Mouse (Mus musculus) right cerebral cortex, postnatal 25 days (tissue): ENCODE data around the gene Brd3.
A peak's percentile ranks its signal among the peaks of the same experiment; 100 is the strongest.
"Not testable (repeated sequence)": the region's sequence is repeated elsewhere in the genome, so short reads cannot be mapped to it uniquely, and the experiment has no call there.

Source experiments
- DNase-seq: peaks from one replicate; pipeline ENCODE4 v3.0.0; 2022

Brd3 gene

DNA sequence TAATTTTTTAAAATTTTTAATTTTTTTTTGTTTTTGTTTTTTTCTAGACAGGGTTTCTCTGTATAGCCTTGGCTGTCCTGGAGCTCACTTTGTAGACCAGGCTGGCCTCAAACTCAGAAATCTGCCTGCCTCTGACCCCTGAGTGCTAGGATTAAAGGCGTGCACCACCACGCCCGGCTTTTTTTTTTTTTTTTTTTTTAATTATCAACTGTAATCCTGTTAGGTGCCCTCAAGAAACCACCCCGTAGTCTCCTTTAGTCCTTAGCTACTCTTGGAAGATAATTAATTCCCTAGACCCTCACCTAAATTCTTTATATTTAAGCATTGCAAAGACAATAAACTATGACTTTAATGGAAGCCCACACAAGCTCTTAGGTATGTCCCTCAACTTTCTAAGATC is 804 bp downstream of the Brd3 start:
- DNase-seq: not testable (repeated sequence)

DNA sequence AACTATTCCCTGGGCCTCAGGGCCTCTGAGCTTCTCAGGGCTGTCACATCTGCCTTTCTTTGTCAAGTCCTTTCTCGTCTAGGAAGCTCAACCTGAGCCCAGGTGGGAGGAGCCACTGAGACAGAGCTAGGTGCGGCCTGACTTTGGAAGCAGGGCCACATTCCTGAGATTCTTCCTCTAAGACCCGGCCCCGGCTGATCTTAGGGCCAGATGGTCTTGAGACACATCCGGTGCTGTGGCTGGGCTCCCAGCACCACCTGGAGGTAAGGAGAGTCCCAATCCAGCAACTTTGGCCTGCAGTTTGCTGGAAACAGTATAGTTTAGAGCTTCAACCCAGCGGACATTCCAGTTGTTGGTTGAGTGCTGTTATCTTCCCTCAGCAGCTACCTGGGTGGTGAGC is 1.9 kb downstream of the Brd3 start:
- no peak for DNase-seq

DNA sequence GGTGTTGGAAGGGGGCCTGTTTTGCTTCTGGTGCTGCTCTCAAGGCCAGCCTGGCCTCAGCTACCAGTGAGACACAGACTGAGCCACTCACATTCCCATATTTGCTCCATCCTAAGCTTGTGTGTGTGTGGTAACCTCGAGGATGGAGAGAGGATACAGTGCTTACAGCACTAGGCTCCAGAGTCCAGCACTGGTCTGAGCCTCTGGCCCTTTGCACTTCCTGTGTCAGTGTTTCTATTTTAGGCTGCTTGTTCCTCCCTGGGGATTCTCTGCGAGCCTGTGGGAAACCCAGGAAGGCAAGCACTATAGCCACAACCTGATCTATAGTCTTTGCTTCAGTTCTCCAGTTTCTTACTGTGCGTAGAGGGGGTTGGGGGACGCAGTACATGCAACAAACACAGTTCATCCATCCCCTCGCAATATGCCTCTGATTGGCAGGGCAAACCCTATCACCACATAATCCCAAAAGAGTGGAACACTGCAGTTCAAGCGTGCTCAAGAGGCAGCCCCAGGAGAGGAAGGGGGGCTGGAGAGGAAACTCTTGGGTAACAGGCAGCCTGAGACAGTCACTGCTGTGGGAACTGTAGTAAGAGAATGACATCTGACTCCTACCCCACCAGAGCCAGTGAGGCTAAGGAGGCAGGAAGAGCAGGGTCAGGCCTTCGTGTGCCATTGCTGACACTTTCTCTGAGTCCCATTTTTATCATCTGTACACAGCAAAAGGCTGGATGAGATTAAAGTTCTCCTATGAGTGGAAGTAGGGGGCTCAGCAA is 3.2 kb downstream of the Brd3 start:
- DNase-seq: no peak

DNA sequence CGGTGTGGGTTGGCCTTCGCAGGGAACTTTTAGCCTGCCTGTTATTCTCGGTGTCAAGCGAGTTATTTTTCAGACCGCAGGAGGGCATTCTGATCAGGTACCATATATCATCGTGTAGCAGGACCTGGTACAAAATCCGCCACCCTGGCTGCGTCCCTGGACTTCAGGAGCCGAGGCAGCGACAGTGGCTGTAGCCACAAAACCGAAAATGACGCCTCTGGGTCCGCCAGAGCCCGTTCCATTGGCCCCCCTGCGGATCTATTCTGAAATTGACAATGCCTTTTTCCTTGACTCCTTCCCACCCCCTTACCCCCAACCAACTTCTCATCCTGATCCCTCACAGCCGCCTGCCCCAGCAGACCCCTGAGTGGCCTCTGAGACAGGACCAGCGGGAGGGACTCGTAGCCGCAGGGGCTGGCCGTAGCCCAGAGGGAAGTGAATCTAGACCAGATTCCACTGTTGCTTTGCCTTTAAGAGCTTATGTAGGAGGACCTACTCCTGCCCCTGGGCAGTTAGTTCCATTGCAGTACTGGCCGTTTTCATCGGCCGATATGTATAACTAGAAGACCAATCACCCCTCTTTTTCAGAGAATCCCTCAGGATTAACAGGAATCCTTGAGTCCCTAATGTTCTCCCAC is 11.0 kb downstream of the Brd3 start:
- no peak for DNase-seq

DNA sequence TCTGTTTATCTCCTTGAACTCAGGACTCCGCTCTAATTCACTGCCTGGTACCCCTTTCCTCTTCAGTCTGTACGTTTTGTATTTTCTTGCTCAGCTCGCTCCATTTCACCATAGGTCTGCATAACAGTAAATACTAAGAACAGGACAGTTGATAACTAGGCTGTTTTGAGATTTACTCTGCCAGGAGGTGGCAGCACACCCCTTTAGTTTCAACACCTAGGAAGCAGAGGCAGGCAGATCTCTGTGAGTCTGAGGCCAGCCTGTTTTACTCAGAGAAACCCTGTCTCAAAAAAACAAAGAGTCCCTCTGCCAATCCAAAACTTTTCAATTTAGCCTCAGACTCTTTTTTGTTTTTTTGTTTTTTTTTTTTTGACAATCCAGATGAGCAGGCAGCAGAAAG is 13.5 kb downstream of the Brd3 start:
- no peak for DNase-seq

DNA sequence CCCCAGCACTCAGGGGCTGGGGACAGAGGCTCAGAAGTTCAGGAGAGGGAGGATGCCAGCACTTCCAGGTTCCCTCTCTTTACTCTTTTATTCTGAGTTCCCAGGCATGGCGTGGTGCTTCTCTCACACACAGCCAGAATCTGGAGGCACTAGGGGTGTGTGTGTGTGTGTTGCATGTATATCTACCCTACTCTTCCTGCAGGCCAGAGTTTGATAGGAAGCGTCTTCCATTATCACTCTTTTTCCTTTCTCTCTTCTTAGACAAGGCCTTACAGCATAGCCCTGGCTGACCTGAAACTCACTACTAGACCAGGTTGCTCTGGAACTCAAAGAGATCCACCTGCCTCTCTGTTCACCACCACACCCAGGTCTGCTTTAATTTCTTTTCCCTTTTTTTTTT is 16.5 kb downstream of the Brd3 start:
- no peak for DNase-seq

DNA sequence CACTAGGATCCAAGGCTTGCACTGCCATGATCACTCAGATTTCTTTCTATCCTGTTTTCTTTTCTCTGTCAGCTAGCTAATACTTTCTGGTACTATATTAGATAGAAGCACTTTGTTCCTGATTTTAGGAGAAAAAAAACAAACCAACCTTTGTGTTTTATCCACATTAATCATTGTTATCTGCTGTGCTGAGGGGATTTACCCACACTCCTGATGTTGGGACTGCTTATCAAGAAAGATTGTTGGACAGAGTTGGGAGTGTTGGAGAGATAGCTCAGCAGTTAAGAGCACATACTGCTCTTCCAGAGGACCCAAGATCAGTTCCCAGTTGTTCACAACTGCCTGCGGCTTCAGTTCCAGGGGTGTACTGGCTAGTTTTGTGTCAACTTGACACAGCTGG is 19.1 kb downstream of the Brd3 start:
- DNase-seq: no peak

DNA sequence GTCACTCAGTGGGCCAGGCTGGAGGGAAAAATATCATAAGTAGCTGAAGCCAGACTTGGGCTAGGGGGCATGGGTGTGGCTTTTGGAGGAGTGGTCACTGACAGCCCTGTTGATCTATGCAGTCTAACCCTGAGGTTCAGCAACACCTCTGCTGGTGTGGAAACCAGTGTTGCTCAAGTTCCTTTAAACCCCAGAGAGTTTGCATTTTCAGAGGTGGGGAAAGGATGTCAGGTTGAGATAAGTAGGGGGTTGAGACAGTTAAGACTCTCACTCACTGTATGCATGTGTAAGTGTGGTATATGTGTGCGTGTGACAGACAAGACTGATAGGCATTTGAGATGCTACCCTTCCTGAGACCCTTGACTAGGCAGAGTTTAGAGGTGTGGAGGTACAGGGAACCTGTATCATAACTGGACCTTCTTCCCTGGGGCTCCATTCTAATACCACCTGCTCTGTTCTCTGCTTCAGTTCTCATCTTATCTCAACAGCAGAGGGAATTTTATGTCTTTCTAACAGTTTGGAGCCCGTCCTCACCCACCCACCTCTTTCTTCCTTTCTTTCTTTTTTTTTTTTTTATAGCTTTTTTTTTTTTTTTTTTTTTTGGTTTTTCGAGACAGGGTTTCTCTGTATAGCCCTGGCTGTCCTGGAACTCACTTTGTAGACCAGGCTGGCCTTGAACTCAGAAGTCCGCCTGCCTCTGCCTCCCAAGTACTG is 20.0 kb downstream of the Brd3 start:
- no peak for DNase-seq

DNA sequence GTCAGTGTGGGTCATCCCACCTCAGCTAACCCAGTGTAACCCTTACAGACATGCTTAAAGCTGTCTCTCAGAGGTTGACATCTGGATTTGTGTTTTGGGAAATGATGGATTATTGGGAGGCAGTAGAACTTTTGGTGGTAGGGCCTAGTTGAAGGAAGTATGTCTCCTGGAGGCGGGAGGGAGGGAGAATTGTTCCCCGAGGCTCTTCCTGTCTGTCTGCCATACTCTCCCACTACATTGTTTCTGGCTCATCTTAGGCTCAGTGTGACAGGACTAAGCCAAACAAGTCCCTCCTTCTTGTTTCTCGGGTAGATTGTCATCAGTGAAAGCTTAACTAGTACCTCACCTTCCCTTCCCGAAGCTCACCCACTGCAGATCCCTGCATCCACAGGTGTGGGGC is 20.7 kb downstream of the Brd3 start:
- no peak for DNase-seq

DNA sequence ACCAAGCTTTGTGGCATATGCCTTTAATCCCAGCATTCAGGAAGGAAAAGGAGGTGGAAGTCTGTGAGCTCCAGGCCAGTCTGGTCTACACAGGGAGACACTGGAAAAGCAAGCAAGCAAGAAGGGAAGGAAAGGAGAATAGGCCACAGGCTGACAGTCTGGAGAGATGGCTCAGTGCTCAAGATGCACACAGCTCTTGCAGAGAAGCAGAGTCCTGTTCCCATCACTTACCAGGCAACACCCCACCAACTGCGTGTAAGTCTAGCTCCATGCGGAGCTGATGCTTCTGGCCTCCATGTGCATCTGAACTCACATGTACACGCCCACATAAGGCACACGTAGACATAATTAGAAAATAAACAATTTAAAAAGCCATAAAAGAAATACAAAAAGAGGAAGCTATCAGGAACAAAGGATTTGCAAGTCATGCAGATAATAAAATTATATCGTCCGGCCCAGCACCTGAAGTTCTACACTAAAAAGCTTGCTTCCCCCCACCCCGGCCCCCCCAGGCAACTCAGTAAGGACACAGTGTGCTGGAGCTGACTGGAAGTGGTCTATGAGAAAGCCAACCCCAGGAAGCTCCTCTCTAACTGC is 25.1 kb downstream of the Brd3 start:
- DNase-seq: no peak

DNA sequence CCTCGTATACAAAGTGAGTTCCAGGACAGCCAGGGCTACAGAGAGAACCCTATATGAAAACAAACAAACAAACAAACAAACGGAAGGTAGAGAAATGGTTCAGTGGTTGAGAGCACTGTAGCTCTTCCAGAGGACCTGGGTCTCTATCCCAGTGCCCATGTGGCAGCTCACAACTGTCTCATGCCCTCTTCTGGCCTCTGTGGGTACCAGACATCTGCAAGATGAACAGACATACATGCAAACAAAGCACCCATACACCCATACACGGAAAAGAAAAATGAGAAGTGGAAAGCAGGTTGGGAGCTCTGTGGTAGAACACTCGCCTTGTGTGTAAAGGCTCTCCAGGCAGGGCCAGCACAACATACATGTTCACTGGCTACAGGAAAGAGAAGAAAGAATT is 27.1 kb downstream of the Brd3 start:
- no peak for DNase-seq

DNA sequence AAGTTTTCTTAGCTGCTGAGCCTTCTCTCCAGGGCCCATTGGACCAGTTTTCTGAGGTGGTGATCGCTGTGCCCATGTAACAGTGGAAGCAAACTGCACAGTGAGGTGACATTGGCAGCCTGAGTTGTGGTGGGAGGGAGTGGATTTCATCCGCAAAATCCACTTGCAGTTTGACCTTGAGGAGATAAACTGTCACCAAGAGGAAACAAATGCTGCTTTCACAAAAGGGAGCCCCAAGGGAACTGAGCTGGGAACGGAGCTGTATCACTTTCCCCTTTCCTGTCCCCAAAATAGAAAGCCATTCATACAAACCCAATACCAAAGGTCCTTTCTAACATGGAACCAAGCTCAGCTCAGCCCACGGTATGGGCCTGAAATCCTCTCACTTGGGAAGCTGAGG is 27.6 kb downstream of the Brd3 start:
- DNase-seq: no peak

DNA sequence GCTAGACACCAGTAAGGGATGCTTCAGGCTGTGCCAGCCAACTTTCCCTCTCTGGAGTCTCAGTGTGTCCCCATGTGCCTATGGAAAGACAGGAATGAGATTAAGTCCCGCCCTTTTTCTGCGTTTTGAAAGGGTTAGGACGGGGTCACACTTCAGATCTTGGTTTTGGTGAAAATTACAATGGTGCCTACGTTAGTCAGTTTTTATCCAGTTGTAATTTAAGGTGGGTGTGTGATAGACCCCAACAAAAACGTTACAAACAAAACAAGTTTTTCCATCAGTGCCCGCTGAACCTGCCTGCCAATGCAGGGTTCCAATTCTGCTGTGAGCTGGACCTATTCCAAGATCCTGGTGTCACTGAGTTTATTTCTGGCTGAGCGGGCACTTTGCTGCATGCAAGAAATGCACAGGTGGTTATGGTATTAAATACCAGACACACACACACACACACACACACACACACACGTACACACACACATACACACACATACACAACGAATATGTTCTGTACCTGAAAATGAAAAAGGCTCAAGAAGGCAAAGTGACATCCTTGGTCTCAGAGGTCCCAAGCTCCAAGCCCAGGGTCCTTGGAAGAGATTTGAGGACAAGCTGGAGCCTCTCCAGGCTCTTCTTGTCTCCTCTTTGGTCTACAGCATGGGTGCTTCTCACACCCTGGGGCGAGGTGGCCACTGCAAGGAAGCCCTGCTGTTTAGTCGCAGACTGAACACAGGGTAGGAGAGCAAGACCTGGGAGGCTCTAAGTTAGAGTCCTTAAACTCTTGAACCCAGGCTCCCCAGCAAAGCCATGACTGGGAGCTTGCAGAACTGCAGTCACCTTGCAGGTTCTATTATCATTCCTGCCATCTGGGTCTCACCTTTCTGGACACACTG is 30.9 kb downstream of the Brd3 start:
- no peak for DNase-seq

DNA sequence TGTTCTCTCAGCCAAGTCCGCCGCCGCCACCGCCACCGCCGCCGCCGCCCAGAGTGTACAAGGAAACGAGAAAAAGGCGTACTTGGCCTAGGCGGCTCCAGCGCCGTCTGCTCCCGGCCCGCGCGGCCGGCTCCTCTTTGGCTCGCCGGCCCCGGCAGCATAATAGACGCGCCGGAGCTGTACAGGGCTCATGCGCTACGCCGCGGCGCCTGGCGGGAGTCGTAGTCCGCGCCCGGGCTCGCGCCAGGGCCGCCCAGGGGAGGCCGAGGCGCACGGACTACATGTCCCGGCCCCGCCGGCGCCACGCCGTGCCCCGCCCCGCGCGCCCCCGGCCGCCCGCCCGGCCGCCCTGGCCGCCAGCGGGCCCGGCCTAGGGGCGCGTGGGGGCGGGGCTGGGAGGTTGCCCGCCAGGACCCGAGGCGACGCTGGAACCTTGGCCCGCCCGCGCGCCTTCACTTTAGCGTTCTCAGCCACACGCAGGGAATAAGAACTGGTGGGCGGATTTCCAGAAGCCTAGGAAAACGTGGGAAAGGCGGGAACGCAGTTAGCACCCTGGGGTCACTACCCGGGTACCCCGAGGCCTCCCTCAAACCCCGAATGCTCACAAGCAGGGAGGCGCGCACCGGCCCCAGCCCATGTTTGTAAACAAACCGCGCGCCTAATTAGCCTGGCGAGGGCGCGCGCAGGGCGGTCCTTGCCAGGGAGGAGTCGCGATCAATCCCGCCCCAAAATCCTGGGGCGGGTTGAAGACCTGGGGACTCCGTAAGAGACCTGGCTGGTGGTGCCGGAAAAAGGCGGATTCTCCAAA is 31.8 kb downstream of the Brd3 start:
- DNase-seq: peak; percentile 94

DNA sequence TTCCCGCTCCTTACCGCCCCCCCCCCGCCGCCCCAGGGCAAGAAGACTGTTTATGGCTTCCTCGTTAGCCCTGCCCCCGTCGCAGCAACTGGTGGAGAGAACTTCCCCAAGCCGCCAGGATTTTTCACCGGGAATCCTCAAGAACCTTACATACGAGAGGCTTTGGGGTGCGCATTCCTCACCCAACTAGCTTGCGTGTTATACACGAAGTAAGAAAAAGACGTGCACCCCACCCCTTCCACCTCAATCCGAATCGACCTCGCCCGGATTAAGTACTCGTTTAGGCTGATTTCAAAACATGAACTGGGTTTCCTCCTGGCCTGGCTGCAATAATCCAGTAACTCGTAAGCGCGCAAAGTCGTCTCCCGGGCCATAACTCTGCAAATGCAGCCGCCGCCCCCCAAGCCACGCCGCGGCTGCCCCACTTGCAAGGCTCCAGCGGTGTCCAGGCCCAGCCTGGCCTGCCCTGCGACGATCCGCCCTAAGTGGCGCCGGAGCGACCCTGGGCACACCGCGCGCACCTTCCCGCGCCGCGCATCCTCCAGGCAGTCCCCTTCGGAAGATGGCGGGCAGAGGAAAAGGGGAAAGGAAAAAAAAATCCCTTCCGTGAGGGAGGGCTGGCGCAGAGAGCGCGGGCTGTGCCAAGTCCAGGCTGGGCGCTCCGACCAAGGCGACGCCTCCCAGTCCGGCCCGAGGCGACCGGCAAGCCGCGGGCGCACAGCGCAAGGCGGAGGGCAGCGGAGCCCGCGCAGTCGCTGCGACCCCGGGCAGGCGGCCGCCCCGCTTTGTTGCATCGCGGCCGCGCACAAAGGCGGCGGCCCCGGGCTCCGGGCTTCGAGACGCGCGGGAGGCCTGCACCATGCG is 32.6 kb downstream of the Brd3 start:
- peak; percentile 25 for DNase-seq

DNA sequence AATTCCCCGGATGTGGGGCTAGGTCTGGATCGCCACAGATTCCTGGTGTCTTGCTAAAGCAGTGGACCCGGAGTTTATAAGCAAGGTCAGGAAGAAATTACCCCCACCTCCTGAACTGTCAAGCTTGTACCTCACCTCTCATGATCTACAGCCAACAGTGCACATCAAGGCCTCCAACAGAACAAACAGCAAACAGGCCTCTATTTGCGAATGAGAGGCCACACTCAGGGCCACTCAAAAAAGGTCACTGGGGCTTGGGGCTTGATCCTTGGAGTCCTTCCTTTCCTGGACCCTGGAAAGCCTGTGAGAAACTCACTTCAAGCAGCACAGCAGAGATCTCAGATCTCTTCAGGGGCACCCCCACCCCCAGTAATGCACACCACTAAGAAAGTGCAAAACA is 33.6 kb downstream of the Brd3 start:
- DNase-seq: no peak

DNA sequence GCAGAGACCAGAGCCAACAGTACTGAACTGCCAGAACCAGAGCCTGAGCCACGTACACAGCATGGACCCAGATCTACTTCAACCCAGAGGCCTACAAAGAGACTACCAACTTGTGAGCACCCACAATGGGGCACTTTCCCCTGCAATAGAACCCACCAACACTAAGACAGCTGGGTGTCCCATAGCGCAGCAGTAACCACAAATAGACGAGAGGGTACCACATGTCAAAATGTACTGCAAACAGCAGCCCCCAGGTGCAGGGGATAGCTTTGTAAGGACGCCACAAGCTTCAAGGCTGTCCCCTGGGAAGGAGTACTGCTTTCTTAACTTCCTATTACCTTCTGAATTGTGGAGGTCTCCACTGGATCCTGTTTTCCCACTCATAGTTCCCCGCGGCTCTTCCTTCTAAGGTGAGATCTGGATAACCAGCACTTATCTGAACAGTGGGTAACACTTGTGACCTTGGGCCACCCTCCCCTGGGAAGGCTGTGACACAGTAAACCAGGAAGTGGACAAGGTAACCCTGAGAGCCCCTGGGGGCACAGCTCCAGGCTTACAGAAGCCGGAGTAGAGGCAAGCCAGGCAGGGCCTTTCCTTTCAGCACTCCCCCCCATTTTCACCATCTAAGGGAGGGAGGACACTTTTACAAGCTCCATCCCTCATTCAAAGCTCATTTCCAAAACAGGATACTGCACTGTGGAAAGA is 34.2 kb downstream of the Brd3 start:
- DNase-seq: no peak

DNA sequence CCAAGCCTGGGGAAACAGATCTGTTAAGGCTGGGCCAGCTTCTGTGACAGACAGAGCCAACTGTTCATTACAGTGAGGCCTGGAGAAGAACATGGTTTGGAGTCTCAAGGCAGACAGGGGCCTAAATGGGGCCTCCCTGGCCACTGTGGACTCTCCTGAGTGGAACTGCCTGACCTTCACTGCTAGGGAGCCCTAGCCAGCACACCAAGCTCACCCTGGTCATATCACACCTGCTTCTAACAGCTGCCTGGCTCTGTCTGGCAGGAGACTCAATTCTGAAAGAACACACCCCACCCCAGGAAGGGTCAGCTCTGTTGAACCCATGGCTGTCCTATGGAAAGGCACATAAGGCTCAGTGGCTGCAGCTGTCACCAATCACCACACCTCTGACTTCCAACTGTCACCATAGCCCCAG is 36.3 kb downstream of the Brd3 start:
- DNase-seq: no peak

DNA sequence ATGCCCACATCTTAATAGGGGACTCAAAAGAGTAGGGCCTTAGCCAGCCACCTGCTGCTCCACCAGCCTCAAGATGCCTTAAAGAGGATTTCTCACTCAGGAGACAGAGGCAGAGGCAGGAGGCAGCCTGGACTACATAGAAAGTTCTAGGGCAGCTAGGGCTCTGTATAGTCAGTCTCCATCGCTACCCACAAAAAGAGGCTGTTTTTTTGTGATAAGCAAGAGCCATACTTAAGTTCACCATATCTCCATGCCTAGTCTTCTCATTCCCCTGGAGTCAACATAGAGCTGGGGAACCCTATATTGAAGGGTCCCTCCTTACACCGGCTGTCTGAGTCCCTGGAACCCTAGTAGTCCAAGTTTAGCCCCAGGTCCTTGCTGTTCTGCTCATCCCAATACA is 36.9 kb downstream of the Brd3 start:
- no peak for DNase-seq

DNA sequence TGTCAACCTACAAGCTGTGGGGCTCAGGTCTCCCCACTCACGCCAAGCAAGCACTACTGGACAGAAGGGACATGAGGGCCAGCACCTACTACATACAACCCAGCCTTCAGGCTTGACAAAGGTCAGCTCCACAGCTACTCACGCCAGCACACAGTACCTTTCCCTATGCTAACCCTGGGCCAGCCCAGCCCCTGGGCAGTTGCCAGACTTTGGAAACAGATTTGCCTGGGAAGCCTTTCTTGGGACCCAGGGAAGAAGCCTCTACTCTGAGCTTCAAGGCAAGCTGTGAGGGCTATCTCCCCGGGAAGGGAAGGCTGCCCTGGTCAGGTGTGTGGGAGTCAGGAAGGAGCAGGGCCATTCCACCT is 37.5 kb downstream of the Brd3 start:
- DNase-seq: no peak
